Mouse (Mus musculus) erythroblast, embryonic 14.5 days (primary cell): ENCODE measurements around the gene Pard3.

ENCODE experiments used
- GATA1 ChIP-seq: IDR thresholded peaks from 2 replicates; pipeline ENCODE4 v1.6.1; 2012; ENCODE audit warnings: low read length, inconsistent platforms, mixed read lengths
- TAL1 ChIP-seq: IDR thresholded peaks from 3 replicates; pipeline ENCODE4 v1.6.1; 2012; ENCODE audit warnings: low read length, inconsistent platforms, mixed read lengths

DNA sequence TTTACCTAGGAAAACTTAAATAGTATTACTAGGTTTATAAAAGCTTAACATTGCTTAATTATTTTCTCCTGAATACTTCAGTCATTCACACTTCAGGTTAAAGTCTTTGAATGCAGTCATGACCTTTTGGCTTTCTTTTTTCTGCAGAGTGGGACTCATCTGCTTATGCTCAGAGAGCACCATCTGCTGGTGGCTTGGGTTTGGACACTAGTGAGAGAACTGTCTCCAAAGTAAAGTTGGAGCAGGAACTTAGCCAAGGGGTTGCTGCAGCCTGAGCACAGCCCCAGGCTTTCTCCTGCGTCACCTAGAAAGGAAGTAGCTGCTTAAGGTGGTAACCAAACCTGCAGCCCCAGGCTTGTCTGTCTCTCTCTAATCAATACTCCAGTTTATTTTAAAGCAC, 75.5 kb downstream of the Pard3 start:
- no peak for TF ChIP-seq TAL1
- no peak for TF ChIP-seq GATA1
